Mouse (Mus musculus) CH12.LX (cell line): Measurements from ENCODE around the gene Gna11. TPM values are rescaled to one million over a fixed set of nuclear protein-coding genes. Genes with fewer than 3 reads are reported as not detected.

Source experiments
- DNase-seq: peaks from one replicate; pipeline ENCODE4 v3.0.0-alpha.2; 2013; ENCODE audit errors: extremely low read depth
- H3K27ac ChIP-seq: 2 replicates; pipeline ENCODE4 v1.5.1; 2012; ENCODE audit warnings: low read depth, mild to moderate bottlenecking, control low read depth, moderate library complexity; ENCODE audit not compliant: insufficient read depth
- H3K27me3 ChIP-seq: replicated peaks from 2 replicates; pipeline ENCODE3; 2012; ENCODE audit warnings: inconsistent platforms
- H3K36me3 ChIP-seq, 2 experiments: replicated peaks in 1 of 2; 2 replicates each; pipeline versions ENCODE3 to v1.6.1; 2012; ENCODE audit warnings: inconsistent platforms in 1 of 2, low read length in 1 of 2, mild to moderate bottlenecking in 1 of 2, mixed read lengths in 1 of 2, moderate library complexity in 1 of 2; ENCODE audit not compliant: control insufficient read depth in 1 of 2, insufficient read depth in 1 of 2
- H3K4me1 ChIP-seq, 2 experiments: 2 replicates each; pipeline ENCODE4 v1.6.1; 2012; ENCODE audit warnings: inconsistent platforms in 1 of 2, moderate library complexity in 1 of 2; ENCODE audit not compliant: insufficient read depth in 2 of 2, control insufficient read depth in 1 of 2
- H3K4me2 ChIP-seq: 2 replicates; pipeline ENCODE4 v1.6.1; 2012; ENCODE audit warnings: low read depth, mild to moderate bottlenecking, control low read depth; ENCODE audit not compliant: poor library complexity, insufficient read depth, severe bottlenecking
- H3K4me3 ChIP-seq, 3 experiments: fragments of 150-350 bp in 1 of 3; sonication (generic) in 1 of 3; replicated peaks in 1 of 3; 2 replicates each; pipeline versions ENCODE3 to v1.5.1; 2011 to 2012; ENCODE audit warnings: low read depth in 2 of 3, low read length in 2 of 3, mild to moderate bottlenecking in 2 of 3, moderate library complexity in 2 of 3, control low read depth in 1 of 3, improper control_type of control experiment in 1 of 3, inconsistent platforms in 1 of 3, mixed read lengths in 1 of 3; ENCODE audit not compliant: poor library complexity in 1 of 3
- H3K79me2 ChIP-seq: replicated peaks from 2 replicates; pipeline ENCODE4 v1.6.1; 2012; ENCODE audit warnings: mild to moderate bottlenecking, moderate library complexity; ENCODE audit not compliant: control insufficient read depth, poor library complexity, insufficient read depth, severe bottlenecking; ENCODE audit errors: extremely low read depth
- H3K9ac ChIP-seq: 2 replicates; pipeline ENCODE4 v1.6.1; 2012; ENCODE audit warnings: low read depth, mild to moderate bottlenecking, control low read depth, moderate library complexity; ENCODE audit not compliant: insufficient read depth
- H3K9me3 ChIP-seq: replicated peaks from 2 replicates; pipeline ENCODE3; 2012; ENCODE audit warnings: low read length, inconsistent platforms, mixed read lengths
- CHD2 ChIP-seq: IDR thresholded peaks from 2 replicates; pipeline ENCODE4 v1.6.1; 2011; ENCODE audit warnings: low read length, improper control_type of control experiment
- ELF1 ChIP-seq: IDR thresholded peaks from 2 replicates; pipeline ENCODE4 v1.6.1; 2014; ENCODE audit warnings: low read depth, mild to moderate bottlenecking, inconsistent platforms, low read length, improper control_type of control experiment
- GABPA ChIP-seq: IDR thresholded peaks from 2 replicates; pipeline ENCODE4 v1.6.1; 2012; ENCODE audit warnings: low read depth, low read length, improper control_type of control experiment, inconsistent platforms; ENCODE audit not compliant: insufficient replicate concordance
- JUN ChIP-seq: IDR thresholded peaks from 2 replicates; pipeline ENCODE4 v1.6.1; 2011; ENCODE audit warnings: low read depth, mild to moderate bottlenecking, low read length, improper control_type of control experiment, moderate library complexity; ENCODE audit not compliant: insufficient read depth
- JUND ChIP-seq: conservative IDR thresholded peaks from 2 replicates; pipeline ENCODE4 v1.6.1; 2011; ENCODE audit warnings: low read depth, low read length, improper control_type of control experiment
- KAT2A ChIP-seq: IDR thresholded peaks from 2 replicates; pipeline ENCODE4 v1.6.1; 2012; ENCODE audit warnings: low read length, improper control_type of control experiment, inconsistent platforms; ENCODE audit not compliant: insufficient replicate concordance
- MXI1 ChIP-seq: IDR thresholded peaks from 2 replicates; pipeline ENCODE4 v1.6.1; 2011; ENCODE audit warnings: mild to moderate bottlenecking, low read depth, low read length, improper control_type of control experiment
- MYC ChIP-seq: IDR thresholded peaks from 2 replicates; pipeline ENCODE4 v1.6.1; 2011; ENCODE audit warnings: low read depth, mild to moderate bottlenecking, improper control_type of control experiment, low read length
- NRF1 ChIP-seq: IDR thresholded peaks from 2 replicates; pipeline ENCODE4 v1.6.1; 2014; ENCODE audit warnings: low read depth, mild to moderate bottlenecking, inconsistent platforms, low read length, improper control_type of control experiment, moderate library complexity
- PAX5 ChIP-seq: IDR thresholded peaks from 2 replicates; pipeline ENCODE4 v1.6.1; 2012; ENCODE audit warnings: low read length, inconsistent platforms, mixed read lengths
- POLR2A ChIP-seq: IDR thresholded peaks from 2 replicates; pipeline ENCODE4 v1.6.1; 2011; ENCODE audit warnings: low read depth, mild to moderate bottlenecking, improper control_type of control experiment, low read length
- RCOR1 ChIP-seq: conservative IDR thresholded peaks from 2 replicates; pipeline ENCODE4 v1.6.1; 2012; ENCODE audit warnings: low read depth, mild to moderate bottlenecking, inconsistent platforms, low read length, improper control_type of control experiment
- SIN3A ChIP-seq: IDR thresholded peaks from 2 replicates; pipeline ENCODE4 v1.6.1; 2012; ENCODE audit warnings: low read length, improper control_type of control experiment, inconsistent platforms
- TBP ChIP-seq: conservative IDR thresholded peaks from 2 replicates; pipeline ENCODE4 v1.6.1; 2011; ENCODE audit warnings: low read depth, low read length, improper control_type of control experiment
- TCF12 ChIP-seq: IDR thresholded peaks from 2 replicates; pipeline ENCODE4 v1.6.1; 2014; ENCODE audit warnings: low read depth, mild to moderate bottlenecking, inconsistent platforms, low read length, improper control_type of control experiment
- UBTF ChIP-seq: IDR thresholded peaks from 2 replicates; pipeline ENCODE4 v1.6.1; 2012; ENCODE audit warnings: low read depth, mild to moderate bottlenecking, inconsistent platforms, low read length, improper control_type of control experiment, moderate library complexity
- USF1 ChIP-seq: IDR thresholded peaks from 2 replicates; pipeline ENCODE4 v1.6.1; 2014; ENCODE audit warnings: low read depth, mild to moderate bottlenecking, inconsistent platforms, low read length, improper control_type of control experiment
- USF2 ChIP-seq: conservative IDR thresholded peaks from 2 replicates; pipeline ENCODE4 v1.6.1; 2011; ENCODE audit warnings: low read depth, low read length, improper control_type of control experiment
- ZC3H11A ChIP-seq: IDR thresholded peaks from 2 replicates; pipeline ENCODE4 v1.6.1; 2012; ENCODE audit warnings: low read depth, mild to moderate bottlenecking, inconsistent platforms, low read length, improper control_type of control experiment
- ZKSCAN1 ChIP-seq: IDR thresholded peaks from 2 replicates; pipeline ENCODE4 v1.6.1; 2012; ENCODE audit warnings: low read depth, inconsistent platforms, low read length, improper control_type of control experiment, borderline replicate concordance
- dilution Hi-C: fragments of 300-500 bp; cut with MboI; formaldehyde crosslinking; loops from 2 replicates; pipeline ENCODE4 v1.14.3; 2020; ENCODE audit warnings: low sequenced_read_pairs; ENCODE audit not compliant: extremely low pct_unique_long_range_greater_than_20kb, extremely low pct_ligation_motif_present
- in situ Hi-C: fragments of 300-500 bp; cut with MboI; formaldehyde crosslinking; loops from 3 replicates; pipeline ENCODE4 v1.14.3; 2019; ENCODE audit warnings: low sequenced_read_pairs, low pct_ligation_motif_present, low pct_unique_long_range_greater_than_20kb, mixed read lengths
- polyA plus RNA-seq: library from polyadenylated mRNA; unstranded; fragments of >175 nt; gene quantifications from 2 replicates; pipeline ENCODE4 v1.2.1, GENCODE M21; 2012; ENCODE audit warnings: low read depth; ENCODE audit not compliant: insufficient read length
- total RNA-seq, 2 experiments: library from RNA; depleted of rRNA; stranded (reverse); fragments of 300-350 nt in 1 of 2; fragments of >200 nt in 1 of 2; gene quantifications; 2 replicates each; pipeline ENCODE4 v1.2.3; 2012 to 2014

Gene Gna11
- total and polyA plus RNA-seq, 3 experiments: 4.3 to 8.7 (median 7.2) TPM

DNA sequence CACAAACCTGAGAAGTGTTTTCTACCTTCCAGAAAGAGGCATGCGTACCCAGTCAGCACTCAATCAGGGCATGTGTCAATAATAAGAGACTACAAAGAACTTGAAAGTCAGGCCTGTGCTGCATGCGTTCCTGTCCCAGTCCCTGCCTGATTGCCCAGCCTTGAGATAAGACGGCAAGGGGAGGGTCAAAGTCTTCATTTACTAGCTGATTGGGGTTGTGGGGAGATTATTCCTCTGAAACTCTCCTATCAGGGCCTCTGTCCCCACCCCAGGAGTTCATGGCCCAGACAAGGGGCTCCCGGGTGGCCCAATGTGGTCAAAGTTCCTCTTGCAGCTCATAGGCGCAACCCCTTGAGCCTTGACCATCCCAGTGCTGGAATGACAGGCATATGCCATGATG, 1.3 kb upstream of the Gna11 start:
- TF ChIP-seq PAX5 (no peak), ZC3H11A (no peak), ZKSCAN1 (no peak), JUN (no peak), USF2 (no peak), TCF12 (no peak), KAT2A (no peak), SIN3A (no peak), CHD2 (no peak), MYC (no peak), GABPA (no peak), USF1 (no peak), TBP (no peak), NRF1 (no peak), RCOR1 (no peak), MXI1 (no peak), POLR2A (no peak)
- Histone ChIP-seq H3K27me3 (peaks cover 5% of the 10 kb centered on the region), H3K4me3 (no peak overlapping the region), H3K9ac (no peak overlapping the region), H3K4me2 (no peak overlapping the region), H3K27ac (no peak overlapping the region), H3K4me1 (peaks cover 11 to 51% of the 10 kb centered on the region in 2 experiments), H3K36me3 (peaks cover 0 to 21% of the 10 kb centered on the region in 2 experiments), H3K79me2 (peaks cover 12% of the 10 kb centered on the region), H3K9me3 (no peaks in the 10 kb centered on the region)
- dilution Hi-C loops: no loop called here
- no peak for DNase-seq
- in situ Hi-C loops: no loop called here

DNA sequence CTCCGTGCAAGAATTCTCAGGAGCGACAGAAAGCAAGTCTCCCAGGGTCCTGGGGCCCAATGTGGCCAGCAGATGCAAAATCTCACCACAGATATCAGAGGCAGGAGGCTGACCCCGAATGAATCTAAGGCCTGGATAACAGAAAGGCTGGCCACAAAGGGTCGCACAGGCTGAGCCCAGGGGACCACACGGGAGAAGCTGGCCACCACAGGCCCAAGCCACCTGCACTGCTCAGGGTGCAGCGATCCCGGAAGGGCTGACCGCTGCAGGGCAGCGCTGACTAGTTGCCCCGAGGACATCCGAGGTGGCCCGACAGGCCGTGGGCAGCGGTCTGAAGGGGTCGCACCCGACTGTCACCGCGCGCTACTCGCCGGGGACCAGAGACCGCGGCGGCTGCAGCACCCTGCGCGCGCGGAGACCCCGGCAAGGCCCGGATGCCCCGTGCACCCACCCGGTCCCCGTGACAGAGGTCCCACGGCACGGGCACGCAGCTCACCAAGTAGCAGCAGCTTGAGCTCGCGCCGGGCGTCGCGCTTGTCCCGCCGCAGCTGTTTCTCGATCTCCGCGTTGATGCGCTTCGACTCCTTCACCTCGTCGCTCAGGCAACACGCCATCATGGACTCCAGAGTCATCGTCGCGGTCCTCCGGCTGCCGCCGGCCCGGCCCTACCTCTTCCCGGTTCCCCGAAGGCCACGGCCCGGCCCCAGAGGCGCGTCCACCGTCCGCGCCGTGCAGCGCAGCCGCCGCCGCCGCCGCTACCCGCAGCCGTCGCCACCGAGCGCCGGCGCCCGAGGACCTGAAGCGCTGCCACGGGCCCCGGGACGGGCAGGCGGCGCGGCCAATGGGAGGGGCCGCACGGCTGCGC, 462 bp downstream of the Gna11 start:
- Histone ChIP-seq H3K27me3 (peaks cover 5% of the 10 kb centered on the region), H3K4me2 (peak overlapping the region; percentile 32), H3K4me1 (peaks cover 7 to 45% of the 10 kb centered on the region in 2 experiments; a peak in 3 of 4 replicates), H3K27ac (no peak overlapping the region), H3K9me3 (no peaks in the 10 kb centered on the region), H3K36me3 (peaks cover 3 to 37% of the 10 kb centered on the region in 2 experiments), H3K9ac (peak overlapping the region; percentile 98), H3K79me2 (peaks cover 12% of the 10 kb centered on the region), H3K4me3 (peak overlapping the region; percentile 73 to 100 (median 84))
- in situ Hi-C loops: no loop called here
- no peak for DNase-seq
- dilution Hi-C loops: no loop called here
- TF ChIP-seq SIN3A (peak; percentile 4; the same call in 1 of the 2 replicates), CHD2 (no peak), POLR2A (peak; percentile 70; the same call in 1 of the 2 replicates), RCOR1 (no peak), ELF1 (peak; percentile 39; the same call in 1 of the 2 replicates), JUND (no peak), UBTF (0 out of 2 replicates have a peak, but pooled peaks have one; percentile 12)
